Mouse (Mus musculus) intestine, postnatal 0 days (tissue): ENCODE measurements around the gene Ppp2r1b. TPM values are rescaled to one million over a fixed set of nuclear protein-coding genes. Genes with fewer than 3 reads are reported as not detected.

Source experiments
- ATAC-seq: fragments of 200-750 bp; cut with Nextera tagmentation; 2 replicates; pipeline ENCODE4 v1.8.0; 2017; ENCODE audit warnings: mild to moderate bottlenecking, moderate TSS enrichment, moderate library complexity
- H3K27ac ChIP-seq: fragments of 300-500 bp; sonication (generic); 2 replicates; pipeline ENCODE4 v1.5.1; 2014; ENCODE audit warnings: mild to moderate bottlenecking, low read depth, low read length, moderate library complexity
- H3K27me3 ChIP-seq: fragments of 300-500 bp; sonication (generic); replicated peaks from 2 replicates; pipeline ENCODE4 v1.6.1; 2014; ENCODE audit warnings: low read length, mixed read lengths; ENCODE audit not compliant: control insufficient read depth, insufficient read depth
- H3K36me3 ChIP-seq: fragments of 300-500 bp; sonication (generic); 2 replicates; pipeline ENCODE4 v1.6.1; 2014; ENCODE audit warnings: mild to moderate bottlenecking, moderate library complexity; ENCODE audit not compliant: control insufficient read depth, insufficient read depth
- H3K4me1 ChIP-seq: fragments of 300-500 bp; sonication (generic); replicated peaks from 2 replicates; pipeline ENCODE4 v1.6.1; 2014; ENCODE audit warnings: antibody characterized with exemption, low read length, mixed read lengths; ENCODE audit not compliant: control insufficient read depth, insufficient read depth
- H3K4me2 ChIP-seq: fragments of 300-500 bp; sonication (generic); replicated peaks from 2 replicates; pipeline ENCODE4 v1.6.1; 2014; ENCODE audit warnings: low read depth, mild to moderate bottlenecking, moderate library complexity
- H3K4me3 ChIP-seq: fragments of 300-500 bp; sonication (generic); 2 replicates; pipeline ENCODE4 v1.5.1; 2014; ENCODE audit warnings: low read depth, low read length
- H3K9ac ChIP-seq: fragments of 300-500 bp; sonication (generic); 2 replicates; pipeline ENCODE4 v1.6.1; 2014; ENCODE audit warnings: mild to moderate bottlenecking, low read depth, low read length
- H3K9me3 ChIP-seq: fragments of 300-500 bp; sonication (generic); 2 replicates; pipeline ENCODE4 v1.6.1; 2016; ENCODE audit warnings: mixed run types; ENCODE audit not compliant: control insufficient read depth
- CTCF ChIP-seq: sonication (generic); IDR thresholded peaks from 2 replicates; pipeline ENCODE4 v1.5.1; 2016; ENCODE audit warnings: low read depth, mild to moderate bottlenecking, control low read depth, antibody characterized with exemption, moderate library complexity
- WGBS: fragments of 180-500 bp; shearing (Covaris S2); extraction: QIAGEN DNeasy Blood & Tissue Kit; methylation state at CpG from one replicate; pipeline ENCODE4 v1.1.7; 2014; 5-methylcytosine and 5-hydroxymethylcytosine counted together
- polyA plus RNA-seq: library from polyadenylated mRNA; unstranded; fragments of >200 nt; fragmentation: Nextera tagmentation; extraction: Ambion mirVana; gene quantifications from 2 replicates; pipeline ENCODE4 v1.2.1, GENCODE M21; 2015

The Ppp2r1b gene
- polyA plus RNA-seq, 1 experiment from 2014 or later = 20.0 TPM

- Histone ChIP-seq H3K4me1 (no peaks in the 10 kb centered on the region), H3K4me3 (no peak overlapping the region), H3K9me3 (no peaks in the 10 kb centered on the region), H3K9ac (no peak overlapping the region), H3K36me3 (peaks cover 8% of the 10 kb centered on the region), H3K27me3 (no peaks in the 10 kb centered on the region), H3K4me2 (no peak overlapping the region), H3K27ac (no peak overlapping the region)
- no peak for ATAC-seq
- 75% methylated on average over 6 of the region's 6 CpGs for WGBS
- no peak for TF ChIP-seq CTCF
Measured at GRCm38 (mm10) chr9:50904196-50904847, 59.2 kb downstream of the Ppp2r1b start.

- H3K36me3 ChIP-seq = peaks cover 6% of the 10 kb centered on the region
- H3K9me3 ChIP-seq = no peaks in the 10 kb centered on the region
- H3K4me1 ChIP-seq = no peaks in the 10 kb centered on the region
- no peak for ATAC-seq
- no peak overlapping the region for H3K4me2 ChIP-seq
- no peak for TF ChIP-seq CTCF
- no peaks in the 10 kb centered on the region for H3K27me3 ChIP-seq
- H3K9ac ChIP-seq = no peak overlapping the region
- 73% methylated on average over 3 of the region's 3 CpGs for WGBS
- H3K27ac ChIP-seq = no peak overlapping the region
- H3K4me3 ChIP-seq = no peak overlapping the region
Measured at GRCm38 (mm10) chr9:50905321-50905720, 60.2 kb downstream of the Ppp2r1b start.

GRCm38 (mm10) chr9:50911861-50912515, 66.9 kb downstream of the Ppp2r1b start:
- Histone ChIP-seq H3K4me1 (no peaks in the 10 kb centered on the region), H3K4me2 (no peak overlapping the region), H3K27ac (no peak overlapping the region), H3K9ac (no peak overlapping the region), H3K36me3 (peaks cover 8% of the 10 kb centered on the region; the same call in 1 of the 2 replicates), H3K4me3 (no peak overlapping the region), H3K27me3 (no peaks in the 10 kb centered on the region), H3K9me3 (no peaks in the 10 kb centered on the region)
- ATAC-seq = no peak
- 85% methylated on average over 7 of the region's 7 CpGs for WGBS
- no peak for TF ChIP-seq CTCF

- 0 out of 2 replicates have a peak, but pooled peaks cover 3% of the 10 kb centered on the region for H3K36me3 ChIP-seq
- TF ChIP-seq CTCF = 0 out of 2 replicates have a peak, but pooled peaks have one; percentile 11
- H3K9ac ChIP-seq = no peak overlapping the region
- H3K27me3 ChIP-seq = no peaks in the 10 kb centered on the region
- no peaks in the 10 kb centered on the region for H3K9me3 ChIP-seq
- H3K4me3 ChIP-seq = no peak overlapping the region
- H3K27ac ChIP-seq = no peak overlapping the region
- H3K4me1 ChIP-seq = no peaks in the 10 kb centered on the region
- no peak overlapping the region for H3K4me2 ChIP-seq
- 33% methylated on average over 3 of the region's 3 CpGs for WGBS
- no peak for ATAC-seq
Measured at GRCm38 (mm10) chr9:50918131-50918530, 73.0 kb downstream of the Ppp2r1b start.

- no peaks in the 10 kb centered on the region for H3K4me1 ChIP-seq
- no peak for TF ChIP-seq CTCF
- H3K27ac ChIP-seq = no peak overlapping the region
- H3K27me3 ChIP-seq = no peaks in the 10 kb centered on the region
- H3K9me3 ChIP-seq = no peaks in the 10 kb centered on the region
- no peak overlapping the region for H3K4me2 ChIP-seq
- no peak overlapping the region for H3K9ac ChIP-seq
- H3K36me3 ChIP-seq = 0 out of 2 replicates have a peak, but pooled peaks cover 3% of the 10 kb centered on the region
- no peak for ATAC-seq
- 96% methylated on average over 2 of the region's 2 CpGs for WGBS
- H3K4me3 ChIP-seq = no peak overlapping the region
Measured at GRCm38 (mm10) chr9:50919554-50919953, 74.5 kb downstream of the Ppp2r1b start.

GRCm38 (mm10) chr9:50920933-50921895, 76.1 kb downstream of the Ppp2r1b start:
- no peaks in the 10 kb centered on the region for H3K4me1 ChIP-seq
- no peaks in the 10 kb centered on the region for H3K36me3 ChIP-seq
- WGBS = 44% methylated on average over 3 of the region's 3 CpGs
- H3K4me3 ChIP-seq = no peak overlapping the region
- TF ChIP-seq CTCF = no peak
- no peaks in the 10 kb centered on the region for H3K27me3 ChIP-seq
- no peak overlapping the region for H3K4me2 ChIP-seq
- H3K9me3 ChIP-seq = no peaks in the 10 kb centered on the region
- no peak overlapping the region for H3K9ac ChIP-seq
- no peak overlapping the region for H3K27ac ChIP-seq
- ATAC-seq = no peak
